Mouse (Mus musculus) hindbrain, embryonic 16.5 days (tissue): Measurements from ENCODE around the gene Cdt1. TPM values are rescaled to one million over a fixed set of nuclear protein-coding genes. Genes with fewer than 3 reads are reported as not detected.
A peak's percentile ranks its signal among the peaks of the same experiment; 100 is the strongest.

ENCODE experiments used
- ATAC-seq: fragments of 200-750 bp; cut with Nextera tagmentation; 2 replicates; pipeline ENCODE4 v1.8.0; 2017; ENCODE audit warnings: moderate TSS enrichment, moderate library complexity
- H3K27ac ChIP-seq: fragments of 300-500 bp; sonication (generic); 2 replicates; pipeline ENCODE4 v1.5.1; 2014; ENCODE audit warnings: low read depth, mild to moderate bottlenecking, control low read depth, low read length, moderate library complexity
- H3K27me3 ChIP-seq: fragments of 300-500 bp; sonication (generic); replicated peaks from 2 replicates; pipeline ENCODE4 v1.6.1; 2014; ENCODE audit warnings: low read length; ENCODE audit not compliant: control insufficient read depth, insufficient read depth
- H3K36me3 ChIP-seq: fragments of 300-500 bp; sonication (generic); 2 replicates; pipeline ENCODE4 v1.6.1; 2014; ENCODE audit warnings: mild to moderate bottlenecking, low read length, moderate library complexity, mixed read lengths; ENCODE audit not compliant: control insufficient read depth, insufficient read depth
- H3K4me1 ChIP-seq: fragments of 300-500 bp; sonication (generic); 2 replicates; pipeline ENCODE4 v1.6.1; 2014; ENCODE audit warnings: low read depth, low read length; ENCODE audit not compliant: control insufficient read depth, insufficient read depth
- H3K4me2 ChIP-seq: fragments of 300-500 bp; sonication (generic); 2 replicates; pipeline ENCODE4 v1.6.1; 2014; ENCODE audit warnings: mild to moderate bottlenecking, low read length, control low read depth, moderate library complexity
- H3K4me3 ChIP-seq: fragments of 300-500 bp; sonication (generic); 2 replicates; pipeline ENCODE4 v1.5.1; 2014; ENCODE audit warnings: mild to moderate bottlenecking, low read length, control low read depth, moderate library complexity
- H3K9ac ChIP-seq: fragments of 300-500 bp; sonication (generic); 2 replicates; pipeline ENCODE4 v1.6.1; 2014; ENCODE audit warnings: low read depth, mild to moderate bottlenecking, control low read depth, low read length, moderate library complexity
- H3K9me3 ChIP-seq: fragments of 300-500 bp; sonication (generic); 2 replicates; pipeline ENCODE4 v1.6.1; 2014; ENCODE audit warnings: mild to moderate bottlenecking, low read length, moderate library complexity; ENCODE audit not compliant: control insufficient read depth
- WGBS: fragments of 180-500 bp; shearing (Covaris S2); extraction: QIAGEN DNeasy Blood & Tissue Kit; methylation state at CpG from one replicate; pipeline ENCODE4 v1.1.7; 2014; 5-methylcytosine and 5-hydroxymethylcytosine counted together
- polyA plus RNA-seq: library from polyadenylated mRNA; unstranded; fragments of >200 nt; fragmentation: Nextera tagmentation; extraction: Ambion mirVana; gene quantifications from 2 replicates; pipeline ENCODE4 v1.2.1, GENCODE M21; 2015

Gene Cdt1
- polyA plus RNA-seq, 1 experiment from 2014 or later, result 8.0 TPM

DNA sequence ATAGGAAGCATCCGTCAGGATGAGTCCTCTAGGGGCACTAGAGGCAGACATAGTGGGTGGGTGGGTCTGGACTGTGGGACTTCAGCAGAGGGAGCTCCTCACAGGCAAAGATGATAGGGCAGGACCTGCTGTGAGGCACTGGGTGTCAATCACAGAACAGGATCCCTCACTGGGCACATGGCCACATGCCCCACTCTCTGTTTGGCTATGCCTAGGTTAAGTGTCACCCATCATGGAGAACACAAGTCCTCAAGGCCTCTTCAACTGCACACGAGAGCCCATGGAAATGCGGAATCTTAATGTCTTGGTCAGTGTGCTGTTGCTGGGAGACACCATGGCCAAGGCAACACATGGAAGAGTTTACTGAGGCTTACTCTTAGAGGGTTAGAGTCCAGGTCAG lies 39.9 kb upstream of the Cdt1 start:
- H3K9ac ChIP-seq, result no peak overlapping the region
- H3K4me1 ChIP-seq, result peaks cover 19% of the 10 kb centered on the region
- H3K27me3 ChIP-seq, result no peaks in the 10 kb centered on the region
- no peak overlapping the region for H3K27ac ChIP-seq
- no peak for ATAC-seq
- no peak overlapping the region for H3K4me3 ChIP-seq
- H3K36me3 ChIP-seq, result no peaks in the 10 kb centered on the region
- H3K9me3 ChIP-seq, result no peaks in the 10 kb centered on the region
- H3K4me2 ChIP-seq, result no peak overlapping the region
- WGBS, result 96% methylated on average over 3 of the region's 3 CpGs

DNA sequence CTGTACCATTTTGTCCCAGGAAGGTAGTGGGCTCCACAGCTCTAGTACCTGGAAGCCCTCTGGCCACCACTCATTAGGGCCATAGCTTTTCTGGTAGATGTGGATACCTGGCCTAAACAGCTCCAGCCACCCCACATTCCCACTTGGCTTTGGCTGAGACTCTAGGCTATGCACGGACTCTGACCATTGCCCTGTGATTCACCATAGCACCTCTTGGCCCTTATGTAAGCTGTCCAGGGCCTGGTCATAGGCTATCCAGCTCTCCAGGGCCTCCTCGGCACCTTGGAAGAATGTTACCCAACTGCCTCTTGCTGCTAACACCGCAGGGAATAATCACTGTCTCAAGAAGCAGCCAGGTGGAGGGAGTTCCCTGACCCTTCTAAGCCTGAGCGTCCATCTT lies 38.7 kb upstream of the Cdt1 start:
- Histone ChIP-seq H3K36me3 (no peaks in the 10 kb centered on the region), H3K9ac (no peak overlapping the region), H3K9me3 (no peaks in the 10 kb centered on the region), H3K4me1 (peaks cover 7% of the 10 kb centered on the region), H3K27me3 (no peaks in the 10 kb centered on the region), H3K27ac (no peak overlapping the region), H3K4me2 (no peak overlapping the region), H3K4me3 (no peak overlapping the region)
- ATAC-seq, result no peak
- 90% methylated on average over 4 of the region's 4 CpGs for WGBS

DNA sequence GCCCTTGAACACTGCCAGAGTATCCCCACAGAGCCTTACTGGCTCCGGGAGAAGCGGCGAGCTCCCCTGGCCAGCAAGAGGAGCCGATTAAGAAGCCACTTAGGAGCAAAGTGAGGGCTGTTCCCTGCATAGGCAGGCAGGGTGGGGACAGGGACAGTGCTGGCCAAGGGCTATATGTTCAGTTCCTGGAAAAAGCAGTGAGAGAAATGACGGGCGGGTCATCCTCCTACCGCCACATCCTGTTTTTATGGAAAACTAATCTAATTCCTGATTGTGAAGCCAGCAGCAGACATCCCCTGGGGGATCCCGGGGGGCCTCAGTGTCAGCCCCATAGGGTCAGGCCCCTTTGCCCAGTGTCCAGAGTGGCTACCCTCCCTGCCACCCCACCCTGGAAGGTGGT lies 36.5 kb upstream of the Cdt1 start:
- H3K36me3 ChIP-seq, result no peaks in the 10 kb centered on the region
- ATAC-seq, result no peak
- no peaks in the 10 kb centered on the region for H3K27me3 ChIP-seq
- H3K9me3 ChIP-seq, result no peaks in the 10 kb centered on the region
- WGBS, result 82% methylated on average over 8 of the region's 8 CpGs
- no peak overlapping the region for H3K4me3 ChIP-seq
- no peaks in the 10 kb centered on the region for H3K4me1 ChIP-seq
- no peak overlapping the region for H3K9ac ChIP-seq
- H3K4me2 ChIP-seq, result no peak overlapping the region
- H3K27ac ChIP-seq, result no peak overlapping the region

DNA sequence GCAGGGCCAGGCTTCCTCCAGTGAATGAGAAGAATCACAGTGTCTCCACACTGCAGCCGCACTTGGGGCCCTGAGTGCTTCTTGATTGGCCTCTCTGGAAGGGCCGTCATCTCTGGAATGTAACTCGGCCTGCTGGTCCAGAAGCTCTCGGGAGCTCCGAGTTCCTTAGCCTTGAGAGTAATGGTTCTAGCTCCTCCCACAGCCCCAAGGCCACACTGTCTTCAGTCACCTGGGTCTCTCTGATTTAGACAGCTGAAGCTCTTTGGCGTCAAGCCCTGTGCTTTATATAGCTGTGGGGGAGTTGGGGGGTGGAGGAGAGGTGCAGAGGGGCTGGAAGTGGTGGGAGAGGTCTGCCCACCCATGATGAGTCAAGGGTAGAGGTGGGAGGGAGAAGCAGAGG lies 30.8 kb upstream of the Cdt1 start:
- Histone ChIP-seq H3K27ac (no peak overlapping the region), H3K4me1 (no peaks in the 10 kb centered on the region), H3K9ac (no peak overlapping the region), H3K36me3 (no peaks in the 10 kb centered on the region), H3K4me2 (no peak overlapping the region), H3K9me3 (no peaks in the 10 kb centered on the region), H3K4me3 (no peak overlapping the region), H3K27me3 (no peaks in the 10 kb centered on the region)
- no peak for ATAC-seq
- WGBS, result 74% methylated on average over 6 of the region's 6 CpGs

DNA sequence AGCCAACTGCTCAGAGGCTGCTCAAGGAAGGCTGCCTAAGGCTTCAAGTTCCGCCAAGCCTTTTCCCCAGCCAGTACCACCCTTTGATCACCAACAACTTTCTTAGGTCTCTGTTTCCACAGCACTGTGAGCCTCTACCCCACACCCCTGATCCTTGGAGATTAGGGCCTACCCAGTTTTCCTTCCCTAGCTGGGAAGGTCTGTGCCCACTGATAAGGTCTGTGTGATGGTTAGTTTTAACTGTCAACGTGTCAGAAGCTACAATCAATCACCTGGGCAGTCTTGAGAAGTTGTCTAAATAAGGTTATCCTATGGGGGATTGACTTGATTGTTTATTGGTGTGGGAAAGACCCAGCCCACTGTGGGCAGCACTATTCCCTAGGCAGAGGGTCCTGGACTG lies 30.0 kb upstream of the Cdt1 start:
- no peak for ATAC-seq
- Histone ChIP-seq H3K4me2 (no peak overlapping the region), H3K4me3 (no peak overlapping the region), H3K27ac (no peak overlapping the region), H3K9me3 (no peaks in the 10 kb centered on the region), H3K27me3 (no peaks in the 10 kb centered on the region), H3K9ac (no peak overlapping the region), H3K36me3 (no peaks in the 10 kb centered on the region), H3K4me1 (no peaks in the 10 kb centered on the region)
- WGBS, result 89% methylated on average over 2 of the region's 2 CpGs

DNA sequence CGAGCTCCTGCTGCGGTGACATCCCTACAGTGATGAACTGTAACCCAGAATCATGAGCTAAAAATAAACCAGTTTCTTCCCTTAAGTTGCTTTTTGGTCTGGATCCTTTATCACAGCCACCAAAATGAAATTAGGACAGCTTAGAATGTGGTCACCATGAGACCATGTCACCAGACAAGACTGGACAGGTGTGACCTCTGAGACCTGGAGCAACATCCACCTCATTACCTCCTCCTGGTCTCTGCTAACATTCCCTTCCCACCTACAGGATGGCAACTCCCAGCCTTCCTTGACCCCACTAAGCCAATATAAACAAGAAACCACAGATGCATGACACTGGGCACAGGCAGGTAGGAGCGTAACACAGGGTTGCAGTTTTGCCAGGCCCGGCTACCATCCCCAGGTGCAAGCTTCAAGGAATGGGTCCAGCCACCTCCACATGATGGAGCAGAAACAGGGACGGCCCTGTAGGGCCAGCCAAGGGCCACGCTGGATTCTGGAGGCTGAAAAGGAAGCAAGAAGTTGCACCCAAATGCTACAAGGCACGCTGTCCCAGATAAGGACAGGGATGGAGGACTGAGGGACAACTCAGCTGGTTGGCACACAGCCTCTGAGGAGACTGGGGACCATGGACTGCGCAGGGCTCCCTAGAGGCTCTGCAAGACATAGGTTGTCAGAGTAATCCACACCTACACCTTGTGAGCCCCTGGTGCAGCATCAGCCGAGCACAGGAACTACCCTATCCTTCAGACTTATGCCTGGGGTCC lies 29.3 kb upstream of the Cdt1 start:
- H3K4me3 ChIP-seq, result no peak overlapping the region
- ATAC-seq, result no peak
- no peak overlapping the region for H3K4me2 ChIP-seq
- no peak overlapping the region for H3K9ac ChIP-seq
- no peaks in the 10 kb centered on the region for H3K9me3 ChIP-seq
- H3K27ac ChIP-seq, result no peak overlapping the region
- H3K27me3 ChIP-seq, result no peaks in the 10 kb centered on the region
- no peaks in the 10 kb centered on the region for H3K36me3 ChIP-seq
- WGBS, result 89% methylated on average over 9 of the region's 9 CpGs
- no peaks in the 10 kb centered on the region for H3K4me1 ChIP-seq

DNA sequence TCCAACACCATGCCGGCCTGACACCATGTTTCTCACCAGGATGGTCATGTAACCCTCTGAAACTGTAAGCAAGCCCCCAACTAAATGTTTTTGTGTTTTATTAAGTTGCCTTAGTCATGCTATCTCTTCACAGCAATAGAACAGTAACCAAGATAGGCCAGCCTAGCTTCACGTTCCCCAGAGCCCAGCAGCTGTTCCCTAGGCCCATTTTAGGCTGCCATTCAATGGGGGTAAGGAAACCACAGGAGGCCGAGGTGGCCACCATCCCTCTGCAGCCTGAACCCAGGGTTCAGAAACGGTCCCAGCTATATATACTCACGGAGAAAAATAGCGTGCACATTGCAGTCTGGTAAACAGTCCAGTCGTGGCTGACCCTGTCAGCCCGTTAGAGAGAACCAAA lies 23.7 kb upstream of the Cdt1 start:
- peaks cover 5% of the 10 kb centered on the region for H3K4me1 ChIP-seq
- H3K9me3 ChIP-seq, result no peaks in the 10 kb centered on the region
- no peak overlapping the region for H3K27ac ChIP-seq
- no peaks in the 10 kb centered on the region for H3K36me3 ChIP-seq
- no peak for ATAC-seq
- 87% methylated on average over 8 of the region's 8 CpGs for WGBS
- H3K4me3 ChIP-seq, result no peak overlapping the region
- H3K27me3 ChIP-seq, result no peaks in the 10 kb centered on the region
- no peak overlapping the region for H3K4me2 ChIP-seq
- H3K9ac ChIP-seq, result no peak overlapping the region

DNA sequence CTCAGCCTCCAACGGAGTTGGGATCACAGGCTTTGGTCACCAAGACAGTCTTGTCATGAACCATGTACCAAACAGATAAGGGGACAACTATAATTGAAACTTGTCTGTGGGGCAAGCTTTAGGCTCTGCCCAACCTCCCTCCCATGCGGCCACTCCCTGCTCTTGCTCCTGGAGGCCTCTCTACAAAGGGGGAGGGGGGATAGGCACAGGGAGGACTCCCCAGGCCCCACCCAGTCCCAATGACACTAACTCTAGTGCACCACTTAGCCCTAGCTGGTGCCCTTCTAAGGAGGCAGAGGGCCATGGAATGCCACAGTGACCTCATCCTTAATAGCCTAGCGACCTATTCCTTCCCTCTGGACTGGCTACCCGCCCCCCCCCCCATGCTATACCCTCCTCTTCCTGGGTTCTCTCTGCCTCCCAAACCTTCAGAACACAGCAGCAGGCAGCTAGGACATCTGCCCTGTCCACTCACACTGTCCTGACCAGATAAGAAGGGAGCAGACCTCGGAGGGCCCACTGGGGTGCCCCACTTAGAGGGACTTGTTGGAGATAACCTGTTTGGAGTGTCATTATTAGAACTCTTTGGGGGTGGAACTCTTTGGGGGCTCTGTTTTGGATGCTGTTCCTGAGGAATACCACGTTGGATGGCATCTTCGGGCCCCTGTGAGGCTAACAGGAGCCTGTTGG lies 21.6 kb upstream of the Cdt1 start:
- Histone ChIP-seq H3K4me2 (no peak overlapping the region), H3K4me3 (no peak overlapping the region), H3K27ac (no peak overlapping the region), H3K9me3 (no peaks in the 10 kb centered on the region), H3K36me3 (no peaks in the 10 kb centered on the region), H3K9ac (no peak overlapping the region), H3K4me1 (peaks cover 17% of the 10 kb centered on the region), H3K27me3 (peaks cover 7% of the 10 kb centered on the region)
- no peak for ATAC-seq
- WGBS, result 87% methylated on average over 6 of the region's 7 CpGs

DNA sequence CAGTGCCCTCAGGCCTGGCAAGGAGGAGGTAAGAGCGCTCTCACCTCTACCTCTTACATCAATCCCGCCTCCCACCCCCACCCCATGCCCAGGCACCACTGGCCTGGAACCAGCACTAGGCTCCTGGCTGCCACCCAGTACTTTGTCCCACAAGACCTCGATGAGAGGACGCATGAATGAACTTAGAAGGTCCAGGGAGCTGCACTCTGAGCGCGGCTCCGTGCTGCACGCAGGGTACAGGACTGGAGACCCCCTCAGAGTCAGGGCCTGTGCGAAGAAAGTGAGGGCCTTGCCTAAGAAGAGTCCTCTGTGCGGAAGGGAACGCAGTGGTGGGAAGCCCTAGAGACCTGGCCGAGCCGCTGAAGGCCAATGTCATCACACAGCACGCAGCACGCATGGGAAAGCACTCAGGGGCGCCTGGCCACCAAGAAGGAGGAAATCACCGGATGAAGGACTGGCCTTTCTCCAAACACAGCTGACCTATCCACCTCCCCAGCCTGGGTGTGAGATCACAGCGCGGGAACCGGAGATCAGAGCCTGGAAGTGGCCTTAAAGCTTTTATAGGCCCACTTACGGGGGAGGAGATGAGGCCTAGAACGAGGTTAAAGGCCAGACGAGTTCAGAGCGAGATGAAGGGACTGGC lies 20.9 kb upstream of the Cdt1 start:
- H3K9me3 ChIP-seq, result no peaks in the 10 kb centered on the region
- peaks cover 13% of the 10 kb centered on the region for H3K27me3 ChIP-seq
- WGBS, result 62% methylated on average over 24 of the region's 24 CpGs
- no peak overlapping the region for H3K27ac ChIP-seq
- H3K36me3 ChIP-seq, result no peaks in the 10 kb centered on the region
- no peak overlapping the region for H3K4me2 ChIP-seq
- H3K4me3 ChIP-seq, result no peak overlapping the region
- H3K4me1 ChIP-seq, result peaks cover 18% of the 10 kb centered on the region
- peak overlapping the region; percentile 13; the same call in 1 of the 2 replicates for H3K9ac ChIP-seq
- no peak for ATAC-seq
